Mouse (Mus musculus): ENCODE results near the gene Mad1l1.

- TF ChIP-seq CTCF (IDR thresholded peaks at IDR 0.05; ENCODE audit: control insufficient read depth, insufficient read depth, insufficient read length) (no peak), MYOD1 (IDR thresholded peaks at IDR 0.05; ENCODE audit: control insufficient read depth, insufficient read length, low read depth) (no peak), USF1 (IDR thresholded peaks at IDR 0.05; ENCODE audit: low read depth) (no peak), CEBPB (IDR thresholded peaks at IDR 0.05; ENCODE audit: low read depth) (no peak)
Measured at GRCm38 (mm10) chr5:140124626-140125025, 196.7 kb downstream of the Mad1l1 start.

Data from C2C12 (cell line).